Mouse (Mus musculus) CD4-positive, CD25-positive, alpha-beta regulatory T cell, adult 4 months (primary cell): ENCODE data around the gene Foxn3. TPM values are rescaled to one million over a fixed set of nuclear protein-coding genes. Genes with fewer than 3 reads are reported as not detected.

Source experiments
- ATAC-seq: one replicate; pipeline ENCODE4 v1.8.0; 2017
- polyA plus RNA-seq, 2 experiments: library from polyadenylated mRNA; unstranded; fragments of 100-300 nt; shearing (Covaris generic); gene quantifications; one replicate each; pipeline ENCODE4 v1.2.1; 2017

The Foxn3 gene
- polyA plus RNA-seq, 2 experiments from 2014 or later: 129 to 166 TPM

GRCm38 (mm10) chr12:99284419-99285069 is 278.8 kb downstream of the Foxn3 start:
- peak; percentile 53 for ATAC-seq

- no peak for ATAC-seq
Measured at GRCm38 (mm10) chr12:99280826-99281225, 282.6 kb downstream of the Foxn3 start.

- ATAC-seq: no peak
Measured at GRCm38 (mm10) chr12:99280291-99280690, 283.1 kb downstream of the Foxn3 start.

- no peak for ATAC-seq
Measured at GRCm38 (mm10) chr12:99279426-99279825, 284.0 kb downstream of the Foxn3 start.

GRCm38 (mm10) chr12:99274589-99274988 is 288.8 kb downstream of the Foxn3 start:
- ATAC-seq: no peak

- no peak for ATAC-seq
Measured at GRCm38 (mm10) chr12:99269396-99269795, 294.0 kb downstream of the Foxn3 start.

- no peak for ATAC-seq
Measured at GRCm38 (mm10) chr12:99268954-99269353, 294.4 kb downstream of the Foxn3 start.

- ATAC-seq: no peak
Measured at GRCm38 (mm10) chr12:99267732-99268131, 295.6 kb downstream of the Foxn3 start.

GRCm38 (mm10) chr12:99266434-99266833 is 296.9 kb downstream of the Foxn3 start:
- ATAC-seq: no peak

- ATAC-seq: no peak
Measured at GRCm38 (mm10) chr12:99265777-99266176, 297.6 kb downstream of the Foxn3 start.

GRCm38 (mm10) chr12:99264386-99264785 is 299.0 kb downstream of the Foxn3 start:
- ATAC-seq: no peak

GRCm38 (mm10) chr12:99263592-99264335 is 299.6 kb downstream of the Foxn3 start:
- no peak for ATAC-seq

- no peak for ATAC-seq
Measured at GRCm38 (mm10) chr12:99262840-99263239, 300.5 kb downstream of the Foxn3 start.

- no peak for ATAC-seq
Measured at GRCm38 (mm10) chr12:99262066-99262599, 301.2 kb downstream of the Foxn3 start.

- ATAC-seq: no peak
Measured at GRCm38 (mm10) chr12:99260171-99260570, 303.2 kb downstream of the Foxn3 start.

- no peak for ATAC-seq
Measured at GRCm38 (mm10) chr12:99257570-99257969, 305.8 kb downstream of the Foxn3 start.

GRCm38 (mm10) chr12:99256997-99257396 is 306.4 kb downstream of the Foxn3 start:
- no peak for ATAC-seq

- ATAC-seq: no peak
Measured at GRCm38 (mm10) chr12:99256463-99256862, 306.9 kb downstream of the Foxn3 start.

- ATAC-seq: no peak
Measured at GRCm38 (mm10) chr12:99254436-99254835, 308.9 kb downstream of the Foxn3 start.

- no peak for ATAC-seq
Measured at GRCm38 (mm10) chr12:99253562-99253961, 309.8 kb downstream of the Foxn3 start.

GRCm38 (mm10) chr12:99248606-99249005 is 314.8 kb downstream of the Foxn3 start:
- no peak for ATAC-seq

GRCm38 (mm10) chr12:99247939-99248338 is 315.4 kb downstream of the Foxn3 start:
- no peak for ATAC-seq

GRCm38 (mm10) chr12:99246984-99247746 is 316.2 kb downstream of the Foxn3 start:
- ATAC-seq: no peak
